Mouse (Mus musculus): ENCODE data around the gene Snx18. TPM values are rescaled to one million over a fixed set of nuclear protein-coding genes. Genes with fewer than 3 reads are reported as not detected.

Gene Snx18
- polyA plus RNA-seq, 1 experiment, result 0.07 TPM

DNA sequence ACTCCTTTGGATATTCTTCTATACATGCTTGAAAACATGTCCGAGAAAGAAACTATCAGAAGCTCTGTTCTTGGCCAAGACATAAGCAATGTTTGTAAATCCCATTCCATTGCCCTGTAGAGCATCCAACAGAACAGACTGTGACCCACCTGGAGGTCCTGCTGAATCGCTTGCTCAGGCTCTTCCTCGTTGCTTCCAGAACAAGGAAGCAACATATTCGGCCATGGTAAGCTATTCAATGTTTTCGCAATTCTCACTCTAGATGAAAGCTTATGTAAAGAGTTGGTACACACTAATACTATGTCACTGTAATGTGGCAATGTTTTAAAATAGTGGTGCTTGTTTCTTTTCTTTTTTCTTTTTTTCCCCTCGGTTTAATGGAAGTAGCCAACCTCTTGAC lies 76.0 kb downstream of the Snx18 start:
- TF ChIP-seq GATA1 (IDR thresholded peaks at IDR 0.05; ENCODE audit: low read length) (no peak), TAL1 (IDR thresholded peaks at IDR 0.05; ENCODE audit: low read length) (no peak)
- H3K27me3 ChIP-seq (ENCODE audit: control insufficient read depth), result no peaks in the 10 kb centered on the region
- H3K9me3 ChIP-seq (ENCODE audit: control insufficient read depth, low read length), result no peaks in the 10 kb centered on the region
- H3K4me3 ChIP-seq (replicated peaks), result no peak overlapping the region
- no peaks in the 10 kb centered on the region for H3K4me1 ChIP-seq (ENCODE audit: control insufficient read depth)
- no peaks in the 10 kb centered on the region for H3K36me3 ChIP-seq (ENCODE audit: control insufficient read depth)

Other genes with a start within 250 kb of the Snx18 start
- not detected in 2 replicates for gene Hspb3, start 45.1 kb upstream of the Snx18 start, polyA plus RNA-seq (2012)
- gene Arl15, start 175.9 kb upstream of the Snx18 start, polyA plus RNA-seq (2012), result 0.06 TPM in 1 of 2 replicates, not detected in the other

All from erythroblast, embryonic 14.5 days (primary cell).